In the genomic region with DNA sequence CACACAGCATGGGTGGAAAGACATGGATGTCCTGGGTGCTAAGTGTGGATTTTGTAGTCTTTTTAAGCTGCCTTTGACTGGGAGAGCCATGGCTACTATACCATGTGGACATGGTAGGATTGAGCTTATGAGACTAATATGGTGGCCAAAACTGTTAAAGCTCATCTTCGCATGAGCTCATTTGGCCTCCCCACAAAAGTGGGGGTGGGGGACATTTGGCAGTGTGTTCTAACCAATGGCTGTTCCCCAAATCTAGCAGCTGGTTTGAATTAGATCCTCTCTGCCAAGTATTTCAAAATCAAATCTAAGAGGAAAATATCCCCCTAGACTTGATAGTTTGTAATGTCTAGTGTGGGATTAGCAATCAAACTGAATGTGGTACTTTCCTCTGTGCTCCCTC, we compare ENCODE assay signal across 10 mouse cellular contexts. TPM values are rescaled to one million over a fixed set of nuclear protein-coding genes. Genes with fewer than 3 reads are reported as not detected.
DNase-seq lines count a peak whose midpoint lies in the region; ATAC-seq lines count a peak whose summit lies in the region.
"Had no signal": no experiment of that assay in that cellular context is flagged by ENCODE, and none has a peak within 500 bp of the region (broad histone marks: within the 10 kb centered on the region; RNA-seq: fewer than 3 reads in every experiment).

No protein-coding gene starts in this region.

- WGBS in hindbrain, embryonic 13.5 days: 86% methylated on average over 1 of the region's 1 CpGs

- no peak for ATAC-seq in hindbrain, embryonic 13.5 days (ENCODE audit: low FRiP score)
- ATAC-seq: forebrain, embryonic 16.5 days had no signal

- DNase-seq in kidney, postnatal 14 days: peak; percentile 38
- no peak for DNase-seq in kidney, adult 8-10 months
- DNase-seq in fibroblast of lung, adult 2 months (ENCODE audit: low read depth): peak; percentile 73
- DNase-seq in heart, postnatal 36 days: peak; percentile 50 to 69
- DNase-seq in lung, postnatal 14 days: peak; percentile 61
- DNase-seq in liver: no peak
- no peak for DNase-seq in thymus, adult 18-20 months

- H3K9me3 ChIP-seq in hindbrain, embryonic 13.5 days: no peaks in the 10 kb centered on the region

- no peaks in the 10 kb centered on the region for H3K4me1 ChIP-seq in hindbrain, embryonic 13.5 days (replicated peaks)

- no peak overlapping the region for H3K4me2 ChIP-seq in hindbrain, embryonic 13.5 days
- H3K4me2 ChIP-seq: midbrain, embryonic 11.5 days had no signal

- no peaks in the 10 kb centered on the region for H3K27me3 ChIP-seq in hindbrain, embryonic 13.5 days

- no peak overlapping the region for H3K27ac ChIP-seq in hindbrain, embryonic 13.5 days

- no peak overlapping the region for H3K4me3 ChIP-seq in hindbrain, embryonic 13.5 days

- intact Hi-C loops in heart, postnatal 36 days (cut with DNase I): no loop called here

- H3K36me3 ChIP-seq in hindbrain, embryonic 13.5 days: peaks cover 13% of the 10 kb centered on the region; the same call in 1 of the 2 replicates

- no peak overlapping the region for H3K9ac ChIP-seq in hindbrain, embryonic 13.5 days

RNA-seq across cellular contexts. Expression of a gene that starts 32.0 kb away (rescaled TPM):
- total RNA-seq in heart, postnatal 36 days (2021): 10 to 100 TPM; 62.3 to 64.3 TPM
- polyA plus RNA-seq in hindbrain, embryonic 13.5 days (2015; fragmentation: Nextera tagmentation; extraction: Ambion mirVana): 139 and 143 TPM in 2 replicates

RNA-seq across cellular contexts. Expression of a gene that starts 49.3 kb away (rescaled TPM):
- 10 to 100 TPM; 61.9 to 64.7 TPM for total RNA-seq in heart, postnatal 36 days (2021)
- 36.8 and 38.5 TPM in 2 replicates for polyA plus RNA-seq in hindbrain, embryonic 13.5 days (2015; fragmentation: Nextera tagmentation; extraction: Ambion mirVana)

RNA-seq across cellular contexts. Expression of a gene that starts 57.4 kb away (rescaled TPM):
- 10 to 100 TPM; 18.8 to 18.9 TPM for total RNA-seq in heart, postnatal 36 days (2021)
- polyA plus RNA-seq in hindbrain, embryonic 13.5 days (2015; fragmentation: Nextera tagmentation; extraction: Ambion mirVana): 39.6 and 40.9 TPM in 2 replicates

RNA-seq across cellular contexts. Expression of a gene that starts 57.6 kb away (rescaled TPM):
- total RNA-seq in heart, postnatal 36 days (2021): 10 to 100 TPM; 21.3 to 24.8 TPM
- 73.7 and 77.6 TPM in 2 replicates for polyA plus RNA-seq in hindbrain, embryonic 13.5 days (2015; fragmentation: Nextera tagmentation; extraction: Ambion mirVana)

Comparison
In these comparisons a context has a peak if more than half of its experiments do, and no peak if none do; other contexts are left out.
1. DNase-seq: peak in kidney, postnatal 14 days (single experiment), fibroblast of lung, adult 2 months (single experiment), heart, postnatal 36 days (2 of 2) and lung, postnatal 14 days (single experiment); none in kidney, adult 8-10 months (0 of 2), liver (single experiment) and thymus, adult 18-20 months (0 of 2).